Mouse (Mus musculus) lung, postnatal 36 days (tissue): Measurements from ENCODE around the gene Pgs1.

Experiments used
- DNase-seq: peaks from one replicate; pipeline ENCODE4 v3.0.0; 2022; ENCODE audit warnings: mixed read lengths

Gene Pgs1

GRCm38 (mm10) chr11:117977694-117978360 is 8.3 kb upstream of the Pgs1 start:
- no peak for DNase-seq

- no peak for DNase-seq
These were observed 6.7 kb upstream of the Pgs1 start for GRCm38 (mm10) chr11:117979388-117979787.

- DNase-seq = peak; percentile 62
These were observed 3.7 kb upstream of the Pgs1 start for GRCm38 (mm10) chr11:117982426-117982825.

- DNase-seq = no peak
These were observed 2.3 kb upstream of the Pgs1 start for GRCm38 (mm10) chr11:117983770-117984169.

- DNase-seq = peak; percentile 92
These were observed 950 bp downstream of the Pgs1 start for GRCm38 (mm10) chr11:117987032-117987451.

GRCm38 (mm10) chr11:117987968-117988367 is 1.9 kb downstream of the Pgs1 start:
- DNase-seq = peak; percentile 68

GRCm38 (mm10) chr11:117989241-117989640 is 3.1 kb downstream of the Pgs1 start:
- DNase-seq = no peak

- no peak for DNase-seq
These were observed 3.8 kb downstream of the Pgs1 start for GRCm38 (mm10) chr11:117989926-117990325.

GRCm38 (mm10) chr11:117991502-117992470 is 5.7 kb downstream of the Pgs1 start:
- DNase-seq = peak; percentile 79

- no peak for DNase-seq
These were observed 7.4 kb downstream of the Pgs1 start for GRCm38 (mm10) chr11:117993190-117994175.

- peak; percentile 52 for DNase-seq
These were observed 8.4 kb downstream of the Pgs1 start for GRCm38 (mm10) chr11:117994250-117995057.

- no peak for DNase-seq
These were observed 9.2 kb downstream of the Pgs1 start for GRCm38 (mm10) chr11:117995255-117995654.

- DNase-seq = no peak
These were observed 9.6 kb downstream of the Pgs1 start for GRCm38 (mm10) chr11:117995661-117996060.

- no peak for DNase-seq
These were observed 10.0 kb downstream of the Pgs1 start for GRCm38 (mm10) chr11:117996066-117996465.

GRCm38 (mm10) chr11:117997085-117997484 is 11.0 kb downstream of the Pgs1 start:
- DNase-seq = no peak

GRCm38 (mm10) chr11:117998356-117998755 is 12.3 kb downstream of the Pgs1 start:
- peak; percentile 63 for DNase-seq

- DNase-seq = no peak
These were observed 13.3 kb downstream of the Pgs1 start for GRCm38 (mm10) chr11:117999260-117999934.

- no peak for DNase-seq
These were observed 14.0 kb downstream of the Pgs1 start for GRCm38 (mm10) chr11:118000083-118000482.

GRCm38 (mm10) chr11:118000565-118001215 is 14.6 kb downstream of the Pgs1 start:
- DNase-seq = no peak

- no peak for DNase-seq
These were observed 17.1 kb downstream of the Pgs1 start for GRCm38 (mm10) chr11:118003176-118003575.

- DNase-seq = no peak
These were observed 17.6 kb downstream of the Pgs1 start for GRCm38 (mm10) chr11:118003718-118004117.
